Mouse (Mus musculus) lung, postnatal 0 days (tissue): Measurements from ENCODE around the gene Ehd1. TPM values are rescaled to one million over a fixed set of nuclear protein-coding genes. Genes with fewer than 3 reads are reported as not detected.

Experiments
- ATAC-seq: fragments of 200-750 bp; cut with Nextera tagmentation; 2 replicates; pipeline ENCODE4 v1.8.0; 2017; ENCODE audit warnings: moderate library complexity
- DNase-seq: peaks from one replicate; pipeline ENCODE4 v3.0.0-alpha.2; 2016; ENCODE audit warnings: low spot score
- H3K27ac ChIP-seq: fragments of 300-500 bp; sonication (generic); 2 replicates; pipeline ENCODE4 v1.5.1; 2014; ENCODE audit warnings: antibody characterized with exemption, mild to moderate bottlenecking, low read length, mixed read lengths
- H3K27me3 ChIP-seq: fragments of 300-500 bp; sonication (generic); replicated peaks from 2 replicates; pipeline ENCODE4 v1.6.1; 2014; ENCODE audit warnings: low read length, mixed read lengths; ENCODE audit not compliant: insufficient read depth
- H3K36me3 ChIP-seq: fragments of 300-500 bp; sonication (generic); 2 replicates; pipeline ENCODE4 v1.6.1; 2014; ENCODE audit warnings: low read length, mixed read lengths; ENCODE audit not compliant: insufficient read depth
- H3K4me1 ChIP-seq: fragments of 300-500 bp; sonication (generic); 2 replicates; pipeline ENCODE4 v1.6.1; 2014; ENCODE audit warnings: antibody characterized with exemption, low read depth, low read length, mixed read lengths; ENCODE audit not compliant: insufficient read depth
- H3K4me2 ChIP-seq: fragments of 300-500 bp; sonication (generic); replicated peaks from 2 replicates; pipeline ENCODE4 v1.6.1; 2014; ENCODE audit warnings: low read depth, mild to moderate bottlenecking, low read length, moderate library complexity, mixed read lengths
- H3K4me3 ChIP-seq: fragments of 300-500 bp; sonication (generic); 2 replicates; pipeline ENCODE4 v1.5.1; 2014; ENCODE audit warnings: low read depth, low read length
- H3K9ac ChIP-seq: fragments of 300-500 bp; sonication (generic); replicated peaks from 2 replicates; pipeline ENCODE4 v1.6.1; 2014; ENCODE audit warnings: low read depth, mild to moderate bottlenecking
- H3K9me3 ChIP-seq: fragments of 300-500 bp; sonication (generic); 2 replicates; pipeline ENCODE4 v1.6.1; 2016; ENCODE audit warnings: low read length, mixed read lengths
- CTCF ChIP-seq: IDR thresholded peaks from 2 replicates; pipeline ENCODE4 v1.5.1; 2016; ENCODE audit warnings: antibody characterized with exemption, mild to moderate bottlenecking
- EP300 ChIP-seq: IDR thresholded peaks from 2 replicates; pipeline ENCODE4 v1.6.1; 2016; ENCODE audit warnings: antibody characterized with exemption, mild to moderate bottlenecking, control low read depth
- WGBS: fragments of 180-500 bp; shearing (Covaris S2); extraction: QIAGEN DNeasy Blood & Tissue Kit; methylation state at CpG from one replicate; pipeline ENCODE4 v1.1.7; 2014; 5-methylcytosine and 5-hydroxymethylcytosine counted together
- polyA plus RNA-seq: library from polyadenylated mRNA; unstranded; fragments of >200 nt; fragmentation: Nextera tagmentation; extraction: Ambion mirVana; gene quantifications from 2 replicates; pipeline ENCODE4 v1.2.1, GENCODE M21; 2015

Ehd1 gene
- polyA plus RNA-seq, 1 experiment from 2014 or later = 115 TPM

DNA sequence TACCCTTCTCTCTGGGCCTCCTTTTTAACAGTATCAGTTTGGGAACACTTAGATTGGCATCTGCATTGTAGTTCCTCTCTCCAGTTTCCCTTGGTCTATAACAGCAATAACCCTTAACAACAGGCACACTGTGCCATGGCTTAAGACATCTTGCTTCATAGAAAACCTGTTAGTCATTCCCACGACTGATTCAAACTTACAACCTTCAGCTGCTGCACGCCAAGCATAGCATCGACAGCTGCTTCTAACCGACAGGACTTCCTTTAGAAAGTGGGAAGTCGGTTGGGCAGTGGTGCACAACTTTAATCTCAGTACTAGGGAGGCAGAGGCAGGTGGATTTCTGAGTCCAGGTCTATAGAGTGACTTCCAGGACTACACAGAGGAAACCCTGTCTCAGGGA is 54.7 kb downstream of the Ehd1 start:
- Histone ChIP-seq H3K4me1 (peaks cover 13% of the 10 kb centered on the region), H3K4me2 (0 out of 2 replicates have a peak overlapping the region, but pooled peaks have one; percentile 29), H3K9me3 (no peaks in the 10 kb centered on the region), H3K27me3 (no peaks in the 10 kb centered on the region), H3K9ac (no peak overlapping the region), H3K27ac (no peak overlapping the region), H3K36me3 (no peaks in the 10 kb centered on the region), H3K4me3 (no peak overlapping the region)
- ATAC-seq = no peak
- DNase-seq = no peak
- TF ChIP-seq EP300 = no peak
- no peak for TF ChIP-seq CTCF
- WGBS = 39% methylated on average over 5 of the region's 5 CpGs

GRCm38 (mm10) chr19:6331719-6332516 is 55.4 kb downstream of the Ehd1 start:
- 23% methylated on average over 13 of the region's 13 CpGs for WGBS
- Histone ChIP-seq H3K9ac (no peak overlapping the region), H3K9me3 (no peaks in the 10 kb centered on the region), H3K27me3 (no peaks in the 10 kb centered on the region), H3K4me2 (0 out of 2 replicates have a peak overlapping the region, but pooled peaks have one; percentile 29), H3K27ac (no peak overlapping the region), H3K4me1 (peaks cover 17% of the 10 kb centered on the region), H3K4me3 (no peak overlapping the region), H3K36me3 (no peaks in the 10 kb centered on the region)
- peak; percentile 96 for TF ChIP-seq CTCF
- TF ChIP-seq EP300 = no peak
- DNase-seq (peak; percentile 92), ATAC-seq (no peak)

DNA sequence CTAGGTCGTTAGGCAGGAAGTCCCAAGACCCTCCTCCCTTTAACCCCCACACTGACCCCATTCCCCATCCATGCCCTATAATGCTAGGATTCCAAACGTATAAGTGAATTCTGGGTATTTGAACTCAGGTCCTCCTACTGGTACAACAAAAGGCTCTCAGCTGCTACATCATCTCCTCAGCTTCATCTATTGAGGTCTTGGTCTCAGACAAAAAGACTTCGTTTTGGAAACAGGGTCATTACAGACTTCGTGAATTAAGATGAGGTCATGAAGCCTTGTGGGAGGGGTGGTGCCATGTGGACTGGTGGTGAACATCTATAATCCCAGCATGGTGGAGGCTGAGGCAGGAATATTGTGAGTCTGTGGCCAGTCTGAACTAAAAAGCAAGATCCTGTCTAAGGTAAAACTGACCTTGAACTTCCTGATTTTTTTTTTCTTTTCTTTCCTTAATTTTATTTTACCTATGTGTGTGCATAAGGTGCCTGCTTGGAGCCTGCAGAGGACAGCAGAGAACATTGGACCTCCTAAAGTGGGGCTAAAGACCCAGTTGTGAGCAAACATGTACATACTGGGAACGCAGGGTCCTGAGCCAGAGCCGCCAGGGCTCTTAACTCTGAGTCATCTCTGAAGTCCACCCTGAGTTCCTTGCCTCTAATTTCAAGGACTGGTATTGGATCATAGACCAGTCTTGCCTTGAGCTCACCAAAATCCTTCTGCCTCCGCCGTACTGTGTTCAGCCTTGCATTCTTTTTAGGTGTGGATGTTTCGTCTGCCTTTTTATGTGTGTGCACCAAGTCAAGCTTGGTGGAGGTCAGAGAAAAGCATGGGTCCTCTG is 57.5 kb downstream of the Ehd1 start:
- H3K27ac ChIP-seq = peak overlapping the region; percentile 80
- H3K4me2 ChIP-seq = peak overlapping the region; percentile 98
- ATAC-seq = peak; percentile 4; the same call in 1 of the 2 replicates
- H3K9me3 ChIP-seq = no peaks in the 10 kb centered on the region
- H3K9ac ChIP-seq = no peak overlapping the region
- 56% methylated on average over 9 of the region's 9 CpGs for WGBS
- H3K27me3 ChIP-seq = no peaks in the 10 kb centered on the region
- H3K4me3 ChIP-seq = no peak overlapping the region
- TF ChIP-seq EP300 (no peak), CTCF (no peak)
- H3K4me1 ChIP-seq = peaks cover 17% of the 10 kb centered on the region
- H3K36me3 ChIP-seq = 0 out of 2 replicates have a peak, but pooled peaks cover 2% of the 10 kb centered on the region
- DNase-seq = peak; percentile 47

DNA sequence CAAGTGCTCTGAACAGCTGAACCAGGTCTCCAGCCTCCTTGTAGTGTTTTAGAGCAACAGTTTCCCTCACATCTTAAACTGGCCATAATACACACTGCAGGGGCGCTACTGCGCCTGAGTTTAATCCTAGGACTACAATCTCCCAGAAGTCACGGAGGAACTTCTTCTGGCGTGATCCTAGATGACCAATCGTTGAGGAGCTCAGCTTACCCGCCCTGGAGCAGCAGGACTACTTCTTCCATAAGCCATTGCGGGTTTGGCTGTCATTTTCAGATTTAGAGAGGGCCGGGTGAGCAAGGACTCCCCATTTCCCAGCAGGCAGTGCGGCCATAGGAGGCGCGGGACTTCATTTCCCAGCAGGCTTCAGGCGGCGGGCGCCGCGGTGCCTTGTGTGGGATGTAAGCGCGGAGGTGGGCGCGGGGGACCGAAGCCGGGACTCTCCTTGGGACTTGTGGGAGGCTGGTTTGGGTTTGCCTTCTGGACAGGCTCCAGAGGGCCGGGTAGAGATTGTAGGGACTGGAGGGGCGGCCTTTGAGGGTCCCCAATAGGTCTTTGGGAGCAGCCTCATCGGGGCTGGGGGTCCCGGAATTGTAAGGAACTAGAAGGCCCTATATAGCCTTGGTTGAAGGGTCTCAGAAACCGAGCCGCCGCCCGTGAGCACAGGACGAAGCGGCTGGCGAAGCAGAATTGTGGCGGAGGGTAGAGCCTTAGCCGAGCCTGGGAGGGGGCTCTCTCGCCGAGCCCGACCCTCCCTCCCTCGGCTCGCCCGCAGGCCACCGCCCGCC is 58.3 kb downstream of the Ehd1 start, which contains the start of gene Men1:
Men1 (plus strand) TSS at position 307 of the 785 bp plus-strand sequence.
- 2% methylated on average over 43 of the region's 43 CpGs for WGBS
- DNase-seq = peak; percentile 100
- Histone ChIP-seq H3K4me1 (peaks cover 21% of the 10 kb centered on the region), H3K27ac (peak within 1 kb of the TSS; percentile 80), H3K9ac (peak within 1 kb of the TSS; percentile 69), H3K4me3 (peak within 1 kb of the TSS; percentile 79), H3K9me3 (no peaks in the 10 kb centered on the region), H3K36me3 (0 out of 2 replicates have a peak, but pooled peaks cover 10% of the 10 kb centered on the region), H3K4me2 (peak within 1 kb of the TSS; percentile 98), H3K27me3 (no peaks in the 10 kb centered on the region)
- TF ChIP-seq EP300 = peak; percentile 44; the same call in 1 of the 2 replicates
- TF ChIP-seq CTCF = peak; percentile 74
- peak; percentile 97 for ATAC-seq

GRCm38 (mm10) chr19:6335458-6335827 is 58.9 kb downstream of the Ehd1 start:
- Histone ChIP-seq H3K4me1 (peaks cover 26% of the 10 kb centered on the region), H3K36me3 (0 out of 2 replicates have a peak, but pooled peaks cover 13% of the 10 kb centered on the region), H3K4me3 (peak overlapping the region; percentile 79), H3K9me3 (no peaks in the 10 kb centered on the region), H3K4me2 (peak overlapping the region; percentile 98), H3K9ac (peak overlapping the region; percentile 69), H3K27me3 (no peaks in the 10 kb centered on the region), H3K27ac (peak overlapping the region; percentile 62)
- DNase-seq (no peak), ATAC-seq (peak; percentile 12)
- under 1% methylated on average over 25 of the region's 25 CpGs for WGBS
- TF ChIP-seq CTCF (peak; percentile 32), EP300 (no peak)
